Mouse (Mus musculus) spleen, adult 2 months (tissue): ENCODE results near the gene Actl11.

Experiments
- CTCF ChIP-seq: fragments of 200-500 bp; IDR thresholded peaks from 2 replicates; pipeline ENCODE4 v1.5.1; 2011; ENCODE audit warnings: mild to moderate bottlenecking, inconsistent platforms; ENCODE audit not compliant: insufficient read depth, insufficient read length, insufficient replicate concordance; ENCODE audit errors: extremely low read depth
- POLR2A ChIP-seq: fragments of 200-500 bp; IDR thresholded peaks from 2 replicates; pipeline ENCODE4 v1.6.1; 2011; ENCODE audit warnings: low read depth, low read length, inconsistent platforms

GRCm38 (mm10) chr9:107906967-107907800, 21.1 kb upstream of the Actl11 start:
- TF ChIP-seq POLR2A (no peak), CTCF (no peak)
